Mouse (Mus musculus): ENCODE data around the gene Myom3. TPM values are rescaled to one million over a fixed set of nuclear protein-coding genes. Genes with fewer than 3 reads are reported as not detected.

Myom3 gene
- total and polyA plus RNA-seq, 2 experiments from 2014 or later, result 0.60 to 1.6 TPM

GRCm38 (mm10) chr4:135739148-135739547, 20.4 kb upstream of the Myom3 start:
- ATAC-seq (ENCODE audit: low FRiP score) (no peak), DNase-seq (ENCODE audit: low spot score) (no peak)
- H3K4me3 ChIP-seq (ENCODE audit: low read depth, low read length), result no peak overlapping the region
- 74% methylated on average over 7 of the region's 7 CpGs for WGBS
- no peak for TF ChIP-seq CTCF (IDR thresholded peaks at IDR 0.05)
- H3K4me2 ChIP-seq (ENCODE audit: low read depth, low read length, poor library complexity, severe bottlenecking), result no peak overlapping the region
- H3K9ac ChIP-seq (replicated peaks; ENCODE audit: low read length, poor library complexity, severe bottlenecking), result no peak overlapping the region
- H3K36me3 ChIP-seq (ENCODE audit: insufficient read depth, low read length), result no peaks in the 10 kb centered on the region
- no peaks in the 10 kb centered on the region for H3K27me3 ChIP-seq (ENCODE audit: insufficient read depth, low read length)
- no peak overlapping the region for H3K27ac ChIP-seq (ENCODE audit: low read depth, low read length)
- no peaks in the 10 kb centered on the region for H3K4me1 ChIP-seq (ENCODE audit: insufficient read depth, low read length)
- H3K9me3 ChIP-seq (ENCODE audit: low read length), result no peaks in the 10 kb centered on the region

GRCm38 (mm10) chr4:135739672-135740071, 19.8 kb upstream of the Myom3 start:
- no peaks in the 10 kb centered on the region for H3K36me3 ChIP-seq (ENCODE audit: insufficient read depth, low read length)
- TF ChIP-seq CTCF (IDR thresholded peaks at IDR 0.05), result no peak
- H3K9ac ChIP-seq (replicated peaks; ENCODE audit: low read length, poor library complexity, severe bottlenecking), result no peak overlapping the region
- no peak for DNase-seq (ENCODE audit: low spot score)
- H3K9me3 ChIP-seq (ENCODE audit: low read length), result no peaks in the 10 kb centered on the region
- WGBS, result 96% methylated on average over 14 of the region's 14 CpGs
- no peaks in the 10 kb centered on the region for H3K4me1 ChIP-seq (ENCODE audit: insufficient read depth, low read length)
- H3K4me2 ChIP-seq (ENCODE audit: low read depth, low read length, poor library complexity, severe bottlenecking), result no peak overlapping the region
- H3K27me3 ChIP-seq (ENCODE audit: insufficient read depth, low read length), result no peaks in the 10 kb centered on the region
- H3K27ac ChIP-seq (ENCODE audit: low read depth, low read length), result no peak overlapping the region
- no peak for ATAC-seq (ENCODE audit: low FRiP score)
- no peak overlapping the region for H3K4me3 ChIP-seq (ENCODE audit: low read depth, low read length)

GRCm38 (mm10) chr4:135743520-135743919, 16.0 kb upstream of the Myom3 start:
- TF ChIP-seq CTCF (IDR thresholded peaks at IDR 0.05), result no peak
- Histone ChIP-seq H3K36me3 (ENCODE audit: insufficient read depth, low read length) (no peaks in the 10 kb centered on the region), H3K9ac (replicated peaks; ENCODE audit: low read length, poor library complexity, severe bottlenecking) (no peak overlapping the region), H3K4me2 (ENCODE audit: low read depth, low read length, poor library complexity, severe bottlenecking) (no peak overlapping the region), H3K27ac (ENCODE audit: low read depth, low read length) (no peak overlapping the region), H3K4me3 (ENCODE audit: low read depth, low read length) (no peak overlapping the region), H3K9me3 (ENCODE audit: low read length) (no peaks in the 10 kb centered on the region), H3K27me3 (ENCODE audit: insufficient read depth, low read length) (no peaks in the 10 kb centered on the region), H3K4me1 (ENCODE audit: insufficient read depth, low read length) (no peaks in the 10 kb centered on the region)
- WGBS, result 59% methylated on average over 6 of the region's 6 CpGs
- ATAC-seq (ENCODE audit: low FRiP score), result no peak
- DNase-seq (ENCODE audit: low spot score), result no peak

- WGBS, result 64% methylated on average over 16 of the region's 16 CpGs
- ATAC-seq (ENCODE audit: low FRiP score) (no peak), DNase-seq (ENCODE audit: low spot score) (no peak)
- Histone ChIP-seq H3K36me3 (ENCODE audit: insufficient read depth, low read length) (no peaks in the 10 kb centered on the region), H3K4me1 (ENCODE audit: insufficient read depth, low read length) (no peaks in the 10 kb centered on the region), H3K9me3 (ENCODE audit: low read length) (no peaks in the 10 kb centered on the region), H3K4me2 (ENCODE audit: low read depth, low read length, poor library complexity, severe bottlenecking) (no peak overlapping the region), H3K27me3 (ENCODE audit: insufficient read depth, low read length) (no peaks in the 10 kb centered on the region), H3K9ac (replicated peaks; ENCODE audit: low read length, poor library complexity, severe bottlenecking) (no peak overlapping the region), H3K4me3 (ENCODE audit: low read depth, low read length) (no peak overlapping the region), H3K27ac (ENCODE audit: low read depth, low read length) (no peak overlapping the region)
- TF ChIP-seq CTCF (IDR thresholded peaks at IDR 0.05), result no peak
These were observed 14.6 kb upstream of the Myom3 start for GRCm38 (mm10) chr4:135744726-135745448.

GRCm38 (mm10) chr4:135745613-135746012, 13.9 kb upstream of the Myom3 start:
- H3K27me3 ChIP-seq (ENCODE audit: insufficient read depth, low read length), result no peaks in the 10 kb centered on the region
- DNase-seq (ENCODE audit: low spot score), result no peak
- ATAC-seq (ENCODE audit: low FRiP score), result no peak
- H3K4me3 ChIP-seq (ENCODE audit: low read depth, low read length), result no peak overlapping the region
- no peaks in the 10 kb centered on the region for H3K36me3 ChIP-seq (ENCODE audit: insufficient read depth, low read length)
- no peak overlapping the region for H3K27ac ChIP-seq (ENCODE audit: low read depth, low read length)
- no peaks in the 10 kb centered on the region for H3K4me1 ChIP-seq (ENCODE audit: insufficient read depth, low read length)
- WGBS, result 81% methylated on average over 10 of the region's 10 CpGs
- no peak overlapping the region for H3K9ac ChIP-seq (replicated peaks; ENCODE audit: low read length, poor library complexity, severe bottlenecking)
- no peak overlapping the region for H3K4me2 ChIP-seq (ENCODE audit: low read depth, low read length, poor library complexity, severe bottlenecking)
- no peak for TF ChIP-seq CTCF (IDR thresholded peaks at IDR 0.05)
- no peaks in the 10 kb centered on the region for H3K9me3 ChIP-seq (ENCODE audit: low read length)

- H3K4me2 ChIP-seq (ENCODE audit: low read depth, low read length, poor library complexity, severe bottlenecking), result no peak overlapping the region
- H3K36me3 ChIP-seq (ENCODE audit: insufficient read depth, low read length), result no peaks in the 10 kb centered on the region
- WGBS, result 87% methylated on average over 8 of the region's 8 CpGs
- no peak overlapping the region for H3K9ac ChIP-seq (replicated peaks; ENCODE audit: low read length, poor library complexity, severe bottlenecking)
- H3K27me3 ChIP-seq (ENCODE audit: insufficient read depth, low read length), result no peaks in the 10 kb centered on the region
- no peak overlapping the region for H3K4me3 ChIP-seq (ENCODE audit: low read depth, low read length)
- H3K27ac ChIP-seq (ENCODE audit: low read depth, low read length), result no peak overlapping the region
- DNase-seq (ENCODE audit: low spot score) (no peak), ATAC-seq (ENCODE audit: low FRiP score) (no peak)
- H3K9me3 ChIP-seq (ENCODE audit: low read length), result peaks cover 5% of the 10 kb centered on the region; the same call in 1 of the 2 replicates
- no peaks in the 10 kb centered on the region for H3K4me1 ChIP-seq (ENCODE audit: insufficient read depth, low read length)
- TF ChIP-seq CTCF (IDR thresholded peaks at IDR 0.05), result peak; percentile 8; the same call in 1 of the 2 replicates
These were observed 8.6 kb upstream of the Myom3 start for GRCm38 (mm10) chr4:135750896-135751295.

Measured in midbrain, postnatal 0 days (tissue).